Mouse (Mus musculus): ENCODE results near the gene A830018L16Rik.

GRCm38 (mm10) chr1:12010607-12011006, 596.7 kb downstream of the A830018L16Rik start:
- TF ChIP-seq POLR2A (IDR thresholded peaks at IDR 0.05; ENCODE audit: borderline replicate concordance, control insufficient read depth, low read depth, low read length) (no peak), CTCF (IDR thresholded peaks at IDR 0.05; ENCODE audit: control insufficient read depth, insufficient read depth, low read length) (no peak)
